Mouse (Mus musculus) lung, embryonic 14.5 days (tissue): Measurements from ENCODE around the gene Miga1. TPM values are rescaled to one million over a fixed set of nuclear protein-coding genes. Genes with fewer than 3 reads are reported as not detected.

Source experiments
- ATAC-seq: fragments of 200-750 bp; cut with Nextera tagmentation; 2 replicates; pipeline ENCODE4 v1.8.0; 2017; ENCODE audit warnings: mild to moderate bottlenecking, moderate TSS enrichment, moderate library complexity; ENCODE audit not compliant: insufficient read depth
- DNase-seq: peaks from one replicate; pipeline ENCODE4 v3.0.0-alpha.2; 2015
- H3K27ac ChIP-seq: fragments of 300-500 bp; sonication (generic); 2 replicates; pipeline ENCODE4 v1.5.1; 2014; ENCODE audit warnings: low read depth, mild to moderate bottlenecking, moderate library complexity
- H3K27me3 ChIP-seq: fragments of 300-500 bp; sonication (generic); 2 replicates; pipeline ENCODE4 v1.6.1; 2014; ENCODE audit warnings: low read length, control low read depth; ENCODE audit not compliant: insufficient read depth
- H3K36me3 ChIP-seq: fragments of 300-500 bp; sonication (generic); 2 replicates; pipeline ENCODE4 v1.6.1; 2014; ENCODE audit warnings: control low read depth; ENCODE audit not compliant: insufficient read depth
- H3K4me1 ChIP-seq: fragments of 300-500 bp; sonication (generic); 2 replicates; pipeline ENCODE4 v1.6.1; 2014; ENCODE audit warnings: antibody characterized with exemption, control low read depth; ENCODE audit not compliant: insufficient read depth
- H3K4me2 ChIP-seq: fragments of 300-500 bp; sonication (generic); 2 replicates; pipeline ENCODE4 v1.6.1; 2014; ENCODE audit warnings: mild to moderate bottlenecking
- H3K4me3 ChIP-seq: fragments of 300-500 bp; sonication (generic); 2 replicates; pipeline ENCODE4 v1.5.1; 2014; ENCODE audit warnings: low read depth, low read length
- H3K9ac ChIP-seq: fragments of 300-500 bp; sonication (generic); 2 replicates; pipeline ENCODE4 v1.6.1; 2014
- H3K9me3 ChIP-seq: fragments of 300-500 bp; sonication (generic); 2 replicates; pipeline ENCODE4 v1.6.1; 2016; ENCODE audit warnings: low read depth, low read length, control low read depth
- CTCF ChIP-seq: IDR thresholded peaks from 2 replicates; pipeline ENCODE4 v1.5.1; 2016; ENCODE audit warnings: antibody characterized with exemption, low read depth
- WGBS: fragments of 180-500 bp; shearing (Covaris S2); extraction: QIAGEN DNeasy Blood & Tissue Kit; methylation state at CpG from one replicate; pipeline ENCODE4 v1.1.7; 2014; 5-methylcytosine and 5-hydroxymethylcytosine counted together
- polyA plus RNA-seq: library from polyadenylated mRNA; unstranded; fragments of >200 nt; fragmentation: Nextera tagmentation; extraction: Ambion mirVana; gene quantifications from 2 replicates; pipeline ENCODE4 v1.2.1, GENCODE M21; 2014

Gene Miga1
- polyA plus RNA-seq, 1 experiment from 2014 or later, result 20.3 TPM

- peak; percentile 13; the same call in 1 of the 2 replicates for ATAC-seq
- under 1% methylated on average over 50 of the region's 54 CpGs for WGBS
- Histone ChIP-seq H3K9ac (peak overlapping the region; percentile 86), H3K9me3 (no peaks in the 10 kb centered on the region), H3K4me3 (peak overlapping the region; percentile 73), H3K27ac (peak overlapping the region; percentile 76), H3K27me3 (no peaks in the 10 kb centered on the region), H3K36me3 (no peaks in the 10 kb centered on the region), H3K4me2 (peak overlapping the region; percentile 75), H3K4me1 (peaks cover 4% of the 10 kb centered on the region; the same call in 1 of the 2 replicates)
- DNase-seq, result peak; percentile 70
- no peak for TF ChIP-seq CTCF
These were observed 6.5 kb upstream of the Miga1 start for GRCm38 (mm10) chr3:152346633-152347141.

GRCm38 (mm10) chr3:152345732-152346632 lies 5.8 kb upstream of the Miga1 start, which contains the start of gene Usp33:
Gene Usp33, plus strand, starts transcription at chr3:152346478.
- H3K9me3 ChIP-seq, result no peaks in the 10 kb centered on the region
- H3K4me2 ChIP-seq, result peak within 1 kb of the TSS; percentile 75
- no peaks in the 10 kb centered on the region for H3K27me3 ChIP-seq
- peak within 1 kb of the TSS; percentile 73 for H3K4me3 ChIP-seq
- peak within 1 kb of the TSS; percentile 86 for H3K9ac ChIP-seq
- peak; percentile 97 for DNase-seq
- TF ChIP-seq CTCF, result no peak
- peak; percentile 96 for ATAC-seq
- no peaks in the 10 kb centered on the region for H3K36me3 ChIP-seq
- H3K4me1 ChIP-seq, result peaks cover 4% of the 10 kb centered on the region; the same call in 1 of the 2 replicates
- H3K27ac ChIP-seq, result peak within 1 kb of the TSS; percentile 76
- WGBS, result 6% methylated on average over 40 of the region's 44 CpGs

GRCm38 (mm10) chr3:152342961-152343517 lies 2.8 kb upstream of the Miga1 start:
- DNase-seq (peak; percentile 19), ATAC-seq (no peak)
- Histone ChIP-seq H3K9ac (no peak overlapping the region), H3K4me2 (no peak overlapping the region), H3K27ac (no peak overlapping the region), H3K4me3 (no peak overlapping the region), H3K36me3 (no peaks in the 10 kb centered on the region), H3K9me3 (no peaks in the 10 kb centered on the region), H3K4me1 (peaks cover 4% of the 10 kb centered on the region; the same call in 1 of the 2 replicates), H3K27me3 (no peaks in the 10 kb centered on the region)
- no peak for TF ChIP-seq CTCF
- 80% methylated on average over 15 of the region's 15 CpGs for WGBS

GRCm38 (mm10) chr3:152336085-152336484 lies 4.1 kb downstream of the Miga1 start:
- ATAC-seq, result no peak
- no peaks in the 10 kb centered on the region for H3K4me1 ChIP-seq
- peaks cover 41% of the 10 kb centered on the region for H3K36me3 ChIP-seq
- H3K27me3 ChIP-seq, result no peaks in the 10 kb centered on the region
- H3K9ac ChIP-seq, result no peak overlapping the region
- no peak for TF ChIP-seq CTCF
- H3K4me2 ChIP-seq, result no peak overlapping the region
- H3K9me3 ChIP-seq, result no peaks in the 10 kb centered on the region
- no peak overlapping the region for H3K27ac ChIP-seq
- WGBS, result 72% methylated on average over 8 of the region's 8 CpGs
- no peak overlapping the region for H3K4me3 ChIP-seq
- no peak for DNase-seq

GRCm38 (mm10) chr3:152333641-152334040 lies 6.6 kb downstream of the Miga1 start:
- no peak for TF ChIP-seq CTCF
- no peak overlapping the region for H3K4me3 ChIP-seq
- no peak overlapping the region for H3K9ac ChIP-seq
- DNase-seq (no peak), ATAC-seq (no peak)
- H3K36me3 ChIP-seq, result peaks cover 41% of the 10 kb centered on the region
- H3K27ac ChIP-seq, result no peak overlapping the region
- 89% methylated on average over 10 of the region's 10 CpGs for WGBS
- no peaks in the 10 kb centered on the region for H3K4me1 ChIP-seq
- no peaks in the 10 kb centered on the region for H3K9me3 ChIP-seq
- H3K27me3 ChIP-seq, result no peaks in the 10 kb centered on the region
- no peak overlapping the region for H3K4me2 ChIP-seq

- H3K4me3 ChIP-seq, result no peak overlapping the region
- peak; percentile 35; the same call in 1 of the 2 replicates for ATAC-seq
- TF ChIP-seq CTCF, result no peak
- no peaks in the 10 kb centered on the region for H3K9me3 ChIP-seq
- H3K9ac ChIP-seq, result no peak overlapping the region
- H3K27ac ChIP-seq, result no peak overlapping the region
- WGBS, result 89% methylated on average over 15 of the region's 15 CpGs
- H3K36me3 ChIP-seq, result peaks cover 39% of the 10 kb centered on the region
- no peak for DNase-seq
- no peaks in the 10 kb centered on the region for H3K4me1 ChIP-seq
- H3K27me3 ChIP-seq, result no peaks in the 10 kb centered on the region
- H3K4me2 ChIP-seq, result no peak overlapping the region
These were observed 7.5 kb downstream of the Miga1 start for GRCm38 (mm10) chr3:152332545-152333300.
